Mouse (Mus musculus) intestine, embryonic 14.5 days (tissue): Measurements from ENCODE around the gene Prrt3. TPM values are rescaled to one million over a fixed set of nuclear protein-coding genes. Genes with fewer than 3 reads are reported as not detected.

Experiments
- ATAC-seq: fragments of 200-750 bp; cut with Nextera tagmentation; replicated peaks from 2 replicates; pipeline ENCODE4 v1.8.0; 2017; ENCODE audit warnings: low read depth, moderate number of reproducible peaks, moderate TSS enrichment, moderate library complexity; ENCODE audit not compliant: low FRiP score, low TSS enrichment
- DNase-seq: peaks from one replicate; pipeline ENCODE4 v3.0.0-alpha.2; 2018; ENCODE audit warnings: low spot score
- H3K27ac ChIP-seq: fragments of 300-500 bp; sonication (generic); 2 replicates; pipeline ENCODE4 v1.5.1; 2014; ENCODE audit warnings: low read depth, mild to moderate bottlenecking, control low read depth
- H3K27me3 ChIP-seq: fragments of 300-500 bp; sonication (generic); replicated peaks from 2 replicates; pipeline ENCODE4 v1.6.1; 2014; ENCODE audit warnings: low read length, control low read depth; ENCODE audit not compliant: control insufficient read depth, insufficient read depth
- H3K36me3 ChIP-seq: fragments of 300-500 bp; sonication (generic); 2 replicates; pipeline ENCODE4 v1.6.1; 2014; ENCODE audit warnings: low read length, control low read depth; ENCODE audit not compliant: control insufficient read depth, insufficient read depth
- H3K4me1 ChIP-seq: fragments of 300-500 bp; sonication (generic); replicated peaks from 2 replicates; pipeline ENCODE4 v1.6.1; 2014; ENCODE audit warnings: low read length, control low read depth, mixed read lengths; ENCODE audit not compliant: control insufficient read depth, insufficient read depth
- H3K4me2 ChIP-seq: fragments of 300-500 bp; sonication (generic); 2 replicates; pipeline ENCODE4 v1.6.1; 2014; ENCODE audit warnings: low read length
- H3K4me3 ChIP-seq: fragments of 300-500 bp; sonication (generic); 2 replicates; pipeline ENCODE4 v1.5.1; 2014; ENCODE audit warnings: low read depth, low read length, control low read depth, mixed read lengths
- H3K9ac ChIP-seq: fragments of 300-500 bp; sonication (generic); 2 replicates; pipeline ENCODE4 v1.6.1; 2014; ENCODE audit warnings: mild to moderate bottlenecking, low read length
- H3K9me3 ChIP-seq: fragments of 300-500 bp; sonication (generic); 2 replicates; pipeline ENCODE4 v1.6.1; 2016; ENCODE audit warnings: low read length, control low read depth; ENCODE audit not compliant: control insufficient read depth
- WGBS: fragments of 180-500 bp; shearing (Covaris S2); extraction: QIAGEN DNeasy Blood & Tissue Kit; methylation state at CpG from one replicate; pipeline ENCODE4 v1.1.7; 2014; 5-methylcytosine and 5-hydroxymethylcytosine counted together
- polyA plus RNA-seq: library from polyadenylated mRNA; unstranded; fragments of >200 nt; fragmentation: Nextera tagmentation; extraction: Ambion mirVana; gene quantifications from 2 replicates; pipeline ENCODE4 v1.2.1, GENCODE M21; 2014

The Prrt3 gene
- polyA plus RNA-seq, 1 experiment from 2014 or later: 0.32 TPM

GRCm38 (mm10) chr6:113482477-113483099 is 19.1 kb downstream of the Prrt3 start:
- peaks cover 24% of the 10 kb centered on the region for H3K27me3 ChIP-seq
- DNase-seq (peak; percentile 63), ATAC-seq (peak; percentile 57)
- H3K4me3 ChIP-seq: peak overlapping the region; percentile 44
- peak overlapping the region; percentile 71; the same call in 1 of the 2 replicates for H3K27ac ChIP-seq
- H3K4me1 ChIP-seq: peaks cover 11% of the 10 kb centered on the region; the same call in 1 of the 2 replicates
- no peaks in the 10 kb centered on the region for H3K36me3 ChIP-seq
- H3K4me2 ChIP-seq: peak overlapping the region; percentile 88
- peak overlapping the region; percentile 42 for H3K9ac ChIP-seq
- 3% methylated on average over 65 of the region's 65 CpGs for WGBS
- no peaks in the 10 kb centered on the region for H3K9me3 ChIP-seq

- Histone ChIP-seq H3K27me3 (peaks cover 24% of the 10 kb centered on the region), H3K4me1 (peaks cover 11% of the 10 kb centered on the region; the same call in 1 of the 2 replicates), H3K27ac (no peak overlapping the region), H3K9me3 (no peaks in the 10 kb centered on the region), H3K9ac (no peak overlapping the region), H3K4me3 (no peak overlapping the region), H3K4me2 (no peak overlapping the region), H3K36me3 (no peaks in the 10 kb centered on the region)
- WGBS: 58% methylated on average over 18 of the region's 18 CpGs
- ATAC-seq (no peak), DNase-seq (no peak)
Measured at GRCm38 (mm10) chr6:113480555-113481373, 21.0 kb downstream of the Prrt3 start.

- H3K27me3 ChIP-seq: peaks cover 24% of the 10 kb centered on the region
- no peaks in the 10 kb centered on the region for H3K9me3 ChIP-seq
- ATAC-seq (no peak), DNase-seq (no peak)
- H3K4me2 ChIP-seq: no peak overlapping the region
- no peak overlapping the region for H3K27ac ChIP-seq
- no peaks in the 10 kb centered on the region for H3K36me3 ChIP-seq
- H3K4me1 ChIP-seq: peaks cover 3% of the 10 kb centered on the region; the same call in 1 of the 2 replicates
- WGBS: 82% methylated on average over 10 of the region's 10 CpGs
- H3K9ac ChIP-seq: no peak overlapping the region
- no peak overlapping the region for H3K4me3 ChIP-seq
Measured at GRCm38 (mm10) chr6:113478906-113479305, 22.8 kb downstream of the Prrt3 start.

- H3K27me3 ChIP-seq: peaks cover 21% of the 10 kb centered on the region
- no peak overlapping the region for H3K4me2 ChIP-seq
- WGBS: 28% methylated on average over 7 of the region's 7 CpGs
- no peak for DNase-seq
- H3K9ac ChIP-seq: no peak overlapping the region
- H3K4me3 ChIP-seq: no peak overlapping the region
- H3K9me3 ChIP-seq: no peaks in the 10 kb centered on the region
- ATAC-seq: no peak
- H3K4me1 ChIP-seq: no peaks in the 10 kb centered on the region
- no peak overlapping the region for H3K27ac ChIP-seq
- H3K36me3 ChIP-seq: no peaks in the 10 kb centered on the region
Measured at GRCm38 (mm10) chr6:113477353-113477752, 24.4 kb downstream of the Prrt3 start.

- Histone ChIP-seq H3K4me1 (0 out of 2 replicates have a peak, but pooled peaks cover 16% of the 10 kb centered on the region), H3K27me3 (0 out of 2 replicates have a peak, but pooled peaks cover 9% of the 10 kb centered on the region), H3K36me3 (no peaks in the 10 kb centered on the region), H3K4me3 (no peak overlapping the region), H3K9ac (no peak overlapping the region), H3K27ac (no peak overlapping the region), H3K4me2 (no peak overlapping the region), H3K9me3 (no peaks in the 10 kb centered on the region)
- DNase-seq: no peak
- 82% methylated on average over 6 of the region's 6 CpGs for WGBS
- no peak for ATAC-seq
Measured at GRCm38 (mm10) chr6:113473715-113474114, 28.0 kb downstream of the Prrt3 start.

- no peak for ATAC-seq
- no peaks in the 10 kb centered on the region for H3K9me3 ChIP-seq
Measured at GRCm38 (mm10) chr6:113473246-113473645, 28.5 kb downstream of the Prrt3 start.

GRCm38 (mm10) chr6:113472061-113472460 is 29.7 kb downstream of the Prrt3 start:
- Histone ChIP-seq H3K36me3 (no peaks in the 10 kb centered on the region), H3K27ac (no peak overlapping the region), H3K4me3 (no peak overlapping the region), H3K4me2 (peak overlapping the region; percentile 45), H3K27me3 (0 out of 2 replicates have a peak, but pooled peaks cover 9% of the 10 kb centered on the region), H3K9me3 (no peaks in the 10 kb centered on the region), H3K4me1 (0 out of 2 replicates have a peak, but pooled peaks cover 16% of the 10 kb centered on the region), H3K9ac (no peak overlapping the region)
- 62% methylated on average over 10 of the region's 10 CpGs for WGBS
- ATAC-seq (no peak), DNase-seq (no peak)

More at GRCm38 (mm10) chr6:113473246-113473645, 28.5 kb downstream of the Prrt3 start:
- no peak for DNase-seq
- H3K27me3 ChIP-seq: 0 out of 2 replicates have a peak, but pooled peaks cover 9% of the 10 kb centered on the region
- H3K4me3 ChIP-seq: no peak overlapping the region
- no peaks in the 10 kb centered on the region for H3K36me3 ChIP-seq
- H3K4me2 ChIP-seq: no peak overlapping the region
- H3K9ac ChIP-seq: no peak overlapping the region
- WGBS: 80% methylated on average over 2 of the region's 2 CpGs
- 0 out of 2 replicates have a peak, but pooled peaks cover 16% of the 10 kb centered on the region for H3K4me1 ChIP-seq
- no peak overlapping the region for H3K27ac ChIP-seq

GRCm38 (mm10) chr6:113471297-113471936 is 30.3 kb downstream of the Prrt3 start, which contains the start of gene Il17rc:
Gene Il17rc (plus strand): TSS chr6:113471427.
- DNase-seq (peak; percentile 63), ATAC-seq (peak; percentile 45; the same call in 1 of the 2 replicates)
- H3K27ac ChIP-seq: no peak within 1 kb of the TSS

More at GRCm38 (mm10) chr6:113471297-113471936, 30.3 kb downstream of the Prrt3 start, which contains the start of gene Il17rc:
- 24% methylated on average over 12 of the region's 12 CpGs for WGBS
- H3K36me3 ChIP-seq: no peaks in the 10 kb centered on the region
- 0 out of 2 replicates have a peak, but pooled peaks cover 9% of the 10 kb centered on the region for H3K27me3 ChIP-seq
- 0 out of 2 replicates have a peak, but pooled peaks cover 16% of the 10 kb centered on the region for H3K4me1 ChIP-seq
- H3K4me3 ChIP-seq: peak within 1 kb of the TSS; percentile 12; the same call in 1 of the 2 replicates
- no peaks in the 10 kb centered on the region for H3K9me3 ChIP-seq
- H3K9ac ChIP-seq: peak within 1 kb of the TSS; percentile 29; the same call in 1 of the 2 replicates
- H3K4me2 ChIP-seq: peak within 1 kb of the TSS; percentile 45
